Mouse (Mus musculus) liver, embryonic 11.5 days (tissue): ENCODE results near the gene Gm20834. TPM values are rescaled to one million over a fixed set of nuclear protein-coding genes. Genes with fewer than 3 reads are reported as not detected.
"Not testable (repeated sequence)": the region's sequence is repeated elsewhere in the genome, so short reads cannot be mapped to it uniquely, and the experiment has no call there.

Experiments used
- ATAC-seq: fragments of 200-750 bp; cut with Nextera tagmentation; replicated peaks from 2 replicates; pipeline ENCODE4 v1.8.0; 2017; ENCODE audit warnings: moderate number of reproducible peaks, mild to moderate bottlenecking, moderate TSS enrichment, moderate library complexity; ENCODE audit not compliant: low FRiP score
- DNase-seq: peaks from one replicate; pipeline ENCODE4 v3.0.0-alpha.2; 2017; ENCODE audit warnings: low spot score
- H3K27ac ChIP-seq: fragments of 300-500 bp; sonication (generic); 2 replicates; pipeline ENCODE4 v1.5.1; 2014; ENCODE audit warnings: mild to moderate bottlenecking, low read depth, low read length, control low read depth
- H3K27me3 ChIP-seq: fragments of 300-500 bp; sonication (generic); replicated peaks from 2 replicates; pipeline ENCODE4 v1.6.1; 2014; ENCODE audit warnings: low read length, mixed read lengths; ENCODE audit not compliant: control insufficient read depth, insufficient read depth
- H3K36me3 ChIP-seq: fragments of 300-500 bp; sonication (generic); 2 replicates; pipeline ENCODE4 v1.6.1; 2014; ENCODE audit warnings: mild to moderate bottlenecking, low read length, moderate library complexity, mixed read lengths; ENCODE audit not compliant: control insufficient read depth, insufficient read depth
- H3K4me1 ChIP-seq: fragments of 300-500 bp; sonication (generic); replicated peaks from 2 replicates; pipeline ENCODE4 v1.6.1; 2014; ENCODE audit warnings: low read length, mixed read lengths; ENCODE audit not compliant: control insufficient read depth, insufficient read depth
- H3K4me2 ChIP-seq: fragments of 300-500 bp; sonication (generic); 2 replicates; pipeline ENCODE4 v1.6.1; 2014; ENCODE audit warnings: mild to moderate bottlenecking, control low read depth, moderate library complexity
- H3K4me3 ChIP-seq: fragments of 300-500 bp; sonication (generic); 2 replicates; pipeline ENCODE4 v1.5.1; 2014; ENCODE audit warnings: low read depth, low read length, control low read depth
- H3K9ac ChIP-seq: fragments of 300-500 bp; sonication (generic); 2 replicates; pipeline ENCODE4 v1.6.1; 2014; ENCODE audit warnings: low read depth, low read length, control low read depth
- H3K9me3 ChIP-seq: fragments of 300-500 bp; sonication (generic); 2 replicates; pipeline ENCODE4 v1.6.1; 2016; ENCODE audit warnings: low read length, inconsistent platforms, mixed read lengths; ENCODE audit not compliant: control insufficient read depth
- WGBS: fragments of 180-500 bp; shearing (Covaris S2); extraction: QIAGEN DNeasy Blood & Tissue Kit; methylation state at CpG from one replicate; pipeline ENCODE4 v1.1.7; 2014; 5-methylcytosine and 5-hydroxymethylcytosine counted together
- polyA plus RNA-seq: library from polyadenylated mRNA; unstranded; fragments of >200 nt; fragmentation: Nextera tagmentation; extraction: Ambion mirVana; gene quantifications from 2 replicates; pipeline ENCODE4 v1.2.1, GENCODE M21; 2014

Gene Gm20834
- polyA plus RNA-seq: not detected in 2 replicates

DNA sequence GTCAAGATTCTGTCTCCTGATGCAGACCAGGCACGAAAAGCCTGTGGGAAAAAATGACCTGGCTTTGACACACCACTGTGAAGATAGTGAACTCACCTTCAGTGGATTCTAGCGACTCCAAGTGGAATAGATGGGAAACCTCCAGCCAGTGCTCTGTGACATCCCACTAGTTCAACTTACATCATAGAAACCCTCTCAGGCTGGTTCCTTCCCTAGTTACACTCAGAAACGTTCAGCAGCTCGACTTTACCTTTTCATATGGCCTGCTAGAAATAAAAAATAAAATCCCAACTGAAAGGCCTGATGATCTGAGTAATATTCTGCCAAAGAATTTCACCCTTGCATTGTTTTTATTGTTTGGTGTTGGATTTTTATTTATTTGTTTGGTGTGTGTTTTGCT, at the start of gene Gm20834:
Gene Gm20834 (minus strand): TSS at position 101 of the 400 bp plus-strand sequence.
- not testable (repeated sequence) for H3K27me3 ChIP-seq, ATAC-seq, H3K36me3 ChIP-seq, H3K4me2 ChIP-seq, H3K4me1 ChIP-seq, H3K9me3 ChIP-seq, H3K9ac ChIP-seq, H3K4me3 ChIP-seq, H3K27ac ChIP-seq, DNase-seq
- 30% methylated on average over 4 of the region's 4 CpGs for WGBS

Other genes starting within 250 kb of the Gm20834 start
- gene Gm21310, start 177.4 kb downstream of the Gm20834 start, polyA plus RNA-seq: not detected in 2 replicates
- gene Gm28510, start 88.1 kb upstream of the Gm20834 start, polyA plus RNA-seq: not detected in 2 replicates
- gene Gm20737, start 211.5 kb upstream of the Gm20834 start, polyA plus RNA-seq: not detected in 2 replicates
- not detected in 2 replicates for gene Gm21775, start 228.9 kb upstream of the Gm20834 start, polyA plus RNA-seq